Mouse (Mus musculus) cerebellum, postnatal 14 days (tissue): ENCODE measurements around the gene Usp24.
"Not testable (repeated sequence)": the region's sequence is repeated elsewhere in the genome, so short reads cannot be mapped to it uniquely, and the experiment has no call there.

Experiments
- DNase-seq, 2 experiments: peaks; one replicate each; pipeline ENCODE4 v3.0.0; 2021; ENCODE audit warnings: mixed read lengths in 2 of 2

The Usp24 gene

GRCm38 (mm10) chr4:106318976-106319375 lies 3.0 kb downstream of the Usp24 start:
- no peak for DNase-seq

DNA sequence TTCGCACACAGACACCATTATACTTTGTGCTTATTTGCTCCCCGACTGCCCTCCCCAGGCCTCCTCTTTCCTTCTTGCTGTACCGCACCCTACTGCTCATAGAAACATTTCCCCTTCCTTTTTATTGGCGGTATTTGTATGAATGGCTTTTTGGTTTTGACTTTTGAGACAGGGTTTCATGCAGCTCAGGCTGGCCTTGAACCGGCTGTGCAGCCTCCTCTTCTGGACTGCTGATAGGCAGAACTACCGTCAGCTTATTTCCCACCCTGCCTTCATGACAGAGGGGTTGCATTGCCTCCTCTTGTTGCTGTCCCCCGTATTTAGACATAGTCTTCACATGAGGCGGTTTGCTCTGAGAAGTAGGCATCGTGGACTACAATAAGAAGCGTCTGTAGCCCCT lies 6.8 kb downstream of the Usp24 start:
- no peak for DNase-seq

DNA sequence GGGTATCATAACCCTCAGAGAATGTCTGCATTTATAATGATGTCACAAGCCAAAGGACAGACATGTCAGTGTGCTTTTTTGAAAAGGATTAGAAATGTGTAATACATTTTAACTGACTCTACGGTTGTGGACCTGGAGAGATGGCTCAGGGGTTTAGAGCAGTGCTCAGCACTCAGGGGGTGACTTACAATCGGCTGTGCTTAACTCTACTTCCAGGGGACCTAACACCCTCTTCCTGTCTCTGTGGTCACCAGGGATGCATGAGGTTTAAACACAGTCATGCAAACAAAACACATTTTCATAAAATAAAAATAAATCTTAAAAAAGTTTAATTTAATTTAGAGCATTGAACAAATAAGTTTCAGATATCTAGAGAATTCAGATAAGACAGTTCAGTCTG lies 7.3 kb downstream of the Usp24 start:
- no peak for DNase-seq

- DNase-seq, result no peak
Measured at GRCm38 (mm10) chr4:106327436-106327835, 11.4 kb downstream of the Usp24 start.

DNA sequence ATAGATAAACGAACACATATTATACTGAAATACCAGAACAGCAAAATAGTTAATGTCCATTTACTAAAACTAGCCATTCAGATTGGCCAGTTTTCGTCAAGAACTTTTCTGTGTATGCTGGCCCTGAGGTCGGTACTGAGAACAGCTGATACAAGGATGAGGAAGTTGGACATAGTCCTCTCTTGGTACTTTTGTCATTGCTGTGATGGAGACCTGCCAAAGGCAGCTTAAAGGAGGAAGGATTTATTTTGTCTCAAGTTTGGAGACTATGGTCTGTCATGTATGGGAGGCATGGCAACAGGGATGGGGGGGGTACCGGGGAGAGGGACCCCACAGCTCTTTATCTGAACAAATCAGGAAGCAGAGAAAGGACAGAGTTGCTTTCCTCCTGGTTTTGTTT lies 12.7 kb downstream of the Usp24 start:
- no peak for DNase-seq

DNA sequence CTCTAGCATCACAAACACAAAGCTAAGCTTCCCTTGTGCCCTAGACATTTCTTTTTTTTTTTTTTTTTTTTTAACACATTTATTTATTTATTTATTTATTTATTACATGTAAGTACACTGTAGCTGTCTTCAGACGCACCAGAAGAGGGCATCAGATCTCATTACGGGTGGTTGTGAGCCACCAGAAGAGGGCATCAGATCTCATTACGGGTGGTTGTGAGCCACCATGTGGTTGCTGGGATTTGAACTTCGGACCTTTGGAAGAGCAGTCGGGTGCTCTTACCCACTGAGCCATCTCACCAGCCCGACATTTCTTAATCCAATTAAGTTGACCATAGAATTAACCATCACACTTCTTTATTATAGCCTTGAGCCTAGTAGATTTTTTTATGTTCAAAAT lies 13.2 kb downstream of the Usp24 start:
- DNase-seq, result not testable (repeated sequence)

- DNase-seq, result no peak
Measured at GRCm38 (mm10) chr4:106330371-106330819, 14.4 kb downstream of the Usp24 start.

GRCm38 (mm10) chr4:106333071-106333470 lies 17.1 kb downstream of the Usp24 start:
- DNase-seq, result no peak

- no peak for DNase-seq
Measured at GRCm38 (mm10) chr4:106333584-106333983, 17.6 kb downstream of the Usp24 start.

DNA sequence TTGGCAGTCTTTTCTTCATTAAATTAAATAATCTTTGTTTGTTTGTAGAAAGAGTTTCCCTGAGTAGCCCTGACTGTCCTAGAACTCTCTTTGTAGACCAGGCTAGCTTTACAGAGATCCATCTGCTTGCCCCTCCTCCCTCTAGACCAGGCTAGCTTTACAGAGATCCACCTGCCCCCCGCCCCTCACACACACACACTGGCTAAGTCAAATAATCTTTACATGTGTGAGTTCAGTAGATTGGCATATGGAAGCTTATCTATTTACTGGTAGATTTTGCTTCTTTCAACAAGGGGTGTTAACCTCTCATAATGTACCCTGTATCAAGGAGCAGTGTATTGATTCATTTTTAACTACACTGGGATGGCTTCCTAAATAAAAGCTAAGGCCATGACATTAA lies 19.8 kb downstream of the Usp24 start:
- DNase-seq, result no peak

DNA sequence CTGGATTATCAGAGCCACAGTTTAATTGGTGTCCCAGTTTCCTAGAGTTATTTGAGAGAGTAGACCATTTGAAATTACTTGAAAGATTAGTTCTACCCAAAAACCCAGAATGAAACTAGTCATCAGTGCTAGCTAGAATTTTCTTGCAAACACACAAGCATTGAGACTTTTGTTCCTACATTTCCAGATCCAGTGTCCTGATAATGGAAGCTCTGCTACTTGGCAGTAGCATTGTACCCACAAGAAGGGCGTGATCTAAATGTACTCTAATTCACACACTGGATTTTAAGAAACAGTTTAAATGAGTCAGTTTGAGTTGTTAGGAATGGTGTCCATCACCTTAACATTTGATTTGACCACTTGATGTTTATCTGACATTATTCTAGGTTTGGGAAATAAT lies 31.7 kb downstream of the Usp24 start:
- DNase-seq, result no peak

- DNase-seq, result not testable (repeated sequence)
Measured at GRCm38 (mm10) chr4:106355025-106355424, 39.0 kb downstream of the Usp24 start.

GRCm38 (mm10) chr4:106370013-106370412 lies 54.0 kb downstream of the Usp24 start:
- DNase-seq, result no peak

- peak; percentile 90 to 93 for DNase-seq
Measured at GRCm38 (mm10) chr4:106375857-106376256, 59.8 kb downstream of the Usp24 start.

GRCm38 (mm10) chr4:106378839-106379572 lies 63.0 kb downstream of the Usp24 start:
- no peak for DNase-seq

GRCm38 (mm10) chr4:106381131-106381530 lies 65.1 kb downstream of the Usp24 start:
- DNase-seq, result no peak

GRCm38 (mm10) chr4:106389908-106390307 lies 73.9 kb downstream of the Usp24 start:
- DNase-seq, result no peak

DNA sequence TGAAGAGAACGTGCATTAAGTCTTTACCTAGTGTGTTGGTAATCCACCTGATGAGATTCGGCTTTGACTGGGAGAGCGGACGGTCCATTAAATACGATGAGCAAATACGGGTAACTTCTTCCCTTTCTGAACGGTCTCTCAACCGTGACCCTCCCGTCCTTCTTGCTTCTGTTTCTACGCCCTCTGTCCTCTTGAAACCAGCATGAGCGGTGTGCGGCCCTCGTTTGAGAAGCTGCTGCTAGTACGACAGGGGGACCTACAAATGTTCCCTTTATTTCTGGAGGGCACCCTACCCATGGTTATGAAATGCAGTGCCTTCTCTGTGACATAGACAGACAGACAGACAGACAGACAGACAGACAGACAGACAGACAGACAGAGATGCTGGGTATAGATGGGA lies 93.6 kb downstream of the Usp24 start:
- DNase-seq, result no peak

- DNase-seq, result no peak
Measured at GRCm38 (mm10) chr4:106419256-106419655, 103.2 kb downstream of the Usp24 start.

DNA sequence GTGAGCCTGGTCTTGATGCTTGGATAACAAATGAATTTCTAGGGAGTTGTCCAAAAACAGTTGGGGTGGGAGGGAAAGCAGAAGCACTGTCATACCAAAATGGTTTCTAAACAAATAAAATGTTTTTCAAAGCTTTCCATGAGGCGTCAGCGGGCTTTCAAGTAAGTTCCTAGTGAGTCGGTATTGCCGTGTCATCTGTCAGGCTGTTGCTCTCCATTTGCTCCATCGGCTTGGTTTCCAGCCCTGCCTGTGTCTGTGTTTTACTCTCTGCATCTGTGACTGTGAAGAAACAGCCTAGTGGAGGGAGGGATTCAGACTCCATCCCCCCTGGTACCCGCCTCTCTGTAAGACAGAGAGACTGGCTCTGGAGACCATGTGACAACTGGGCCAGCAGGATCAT lies 103.8 kb downstream of the Usp24 start:
- no peak for DNase-seq

DNA sequence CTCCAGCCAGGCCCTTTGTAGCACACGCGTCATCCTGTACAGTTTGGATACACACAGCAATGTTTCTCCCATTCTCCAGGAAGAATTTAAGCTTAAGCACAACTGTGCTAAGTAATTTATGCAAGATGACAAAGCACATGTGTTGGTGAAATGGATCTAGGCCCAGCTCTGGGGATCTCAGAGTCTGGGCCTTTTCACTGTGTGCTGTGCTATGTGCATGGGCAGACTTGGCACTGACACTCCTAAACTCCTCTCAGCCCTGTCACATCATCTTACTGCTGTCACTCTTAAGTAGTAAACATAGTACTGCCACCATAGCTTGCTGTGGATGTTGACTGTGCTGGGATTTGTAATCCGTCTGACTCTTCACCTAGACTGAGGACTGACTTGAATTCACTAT lies 106.6 kb downstream of the Usp24 start:
- no peak for DNase-seq

DNA sequence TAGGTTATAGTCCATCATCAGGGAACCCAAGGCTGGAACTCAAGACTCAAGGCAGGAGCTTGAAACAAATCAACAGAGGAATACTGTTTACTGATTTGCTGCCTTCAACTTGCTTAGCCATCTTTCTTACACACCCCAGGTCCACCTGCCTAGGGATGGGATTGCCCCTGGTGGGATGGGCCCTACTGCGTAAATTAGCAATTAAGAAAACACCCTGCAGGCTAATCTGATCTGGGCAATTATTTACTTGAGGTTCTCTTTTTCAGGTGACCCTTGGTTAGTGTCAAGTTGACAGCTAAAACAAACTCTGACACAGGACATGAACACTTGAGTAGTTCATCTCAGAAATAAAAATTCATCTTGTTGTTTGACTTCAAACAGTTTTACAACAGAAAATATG lies 108.5 kb downstream of the Usp24 start:
- DNase-seq, result no peak

- no peak for DNase-seq
Measured at GRCm38 (mm10) chr4:106426286-106426685, 110.3 kb downstream of the Usp24 start.

DNA sequence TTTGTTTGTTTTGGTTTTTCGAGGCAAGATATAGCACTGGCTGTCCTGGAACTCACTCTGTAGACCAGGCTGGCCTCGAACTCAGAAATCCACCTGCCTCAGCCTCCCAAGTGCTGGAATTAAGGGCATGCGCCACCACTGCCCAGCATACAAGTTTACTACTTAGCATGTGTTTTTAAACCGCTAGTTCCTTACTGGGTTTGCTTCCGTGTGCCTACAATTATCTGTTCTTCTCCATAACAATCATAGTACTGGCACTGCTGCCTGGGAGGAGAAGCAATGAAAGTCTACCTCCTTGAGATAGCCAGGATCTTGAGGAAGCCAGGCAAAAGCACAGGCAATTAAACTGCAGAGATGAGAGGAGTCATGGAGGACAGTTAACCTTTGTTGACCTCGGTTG lies 112.6 kb downstream of the Usp24 start:
- DNase-seq, result no peak

DNA sequence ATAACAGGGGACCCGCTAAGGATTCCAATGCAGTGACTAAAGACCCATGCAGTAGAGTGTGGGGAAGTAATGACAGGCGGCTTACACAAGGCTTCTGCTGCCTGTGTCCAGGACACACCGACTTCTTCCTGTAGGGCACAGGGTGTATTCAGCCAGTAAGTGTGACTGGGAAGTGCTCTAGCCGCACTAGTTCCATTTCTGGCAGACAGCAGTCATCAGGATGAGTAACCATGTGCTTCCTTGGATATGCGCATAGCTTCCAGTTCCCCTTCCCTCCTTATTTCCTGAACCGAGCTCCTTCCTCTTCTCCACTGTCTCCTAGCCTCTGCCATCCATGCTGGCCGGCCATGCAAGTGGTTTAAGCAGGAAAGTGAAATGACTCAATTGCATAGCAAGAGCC lies 113.1 kb downstream of the Usp24 start:
- DNase-seq, result no peak
